Mouse (Mus musculus): Measurements from ENCODE around the gene Gm3033. TPM values are rescaled to one million over a fixed set of nuclear protein-coding genes. Genes with fewer than 3 reads are reported as not detected.
"Not testable (repeated sequence)": the region's sequence is repeated elsewhere in the genome, so short reads cannot be mapped to it uniquely, and the experiment has no call there.

Gm3033 gene
- polyA plus RNA-seq (2015; fragmentation: Nextera tagmentation; extraction: Ambion mirVana), result 0.57 TPM in 1 of 2 replicates, not detected in the other

- not testable (repeated sequence) for ATAC-seq; H3K9me3 ChIP-seq (ENCODE audit: control insufficient read depth, low read length); H3K27ac ChIP-seq (ENCODE audit: low read length); H3K4me2 ChIP-seq (ENCODE audit: low read length); H3K4me1 ChIP-seq (replicated peaks; ENCODE audit: control insufficient read depth, insufficient read depth, low read length); H3K4me3 ChIP-seq (replicated peaks; ENCODE audit: low read length); H3K36me3 ChIP-seq (ENCODE audit: control insufficient read depth, insufficient read depth); H3K27me3 ChIP-seq (replicated peaks; ENCODE audit: control insufficient read depth, insufficient read depth, low read length); H3K9ac ChIP-seq (replicated peaks; ENCODE audit: low read depth, low read length)
- WGBS, result no CpG with 5 or more reads among the region's 2 CpGs
These were observed at the start of gene Gm3033 for GRCm38 (mm10) chr14:3845945-3846344. Gene Gm3033, plus strand, starts transcription at chr14:3846245.

GRCm38 (mm10) chr14:3809774-3810173 is 36.3 kb upstream of the Gm3033 start, which contains the start of gene Gm3002:
Gene Gm3002, plus strand, starts transcription at chr14:3810074.
- H3K27ac ChIP-seq (ENCODE audit: low read length); H3K9ac ChIP-seq (replicated peaks; ENCODE audit: low read depth, low read length); ATAC-seq; H3K4me3 ChIP-seq (replicated peaks; ENCODE audit: low read length); H3K36me3 ChIP-seq (ENCODE audit: control insufficient read depth, insufficient read depth); H3K4me1 ChIP-seq (replicated peaks; ENCODE audit: control insufficient read depth, insufficient read depth, low read length); H3K9me3 ChIP-seq (ENCODE audit: control insufficient read depth, low read length); H3K4me2 ChIP-seq (ENCODE audit: low read length); H3K27me3 ChIP-seq (replicated peaks; ENCODE audit: control insufficient read depth, insufficient read depth, low read length): not testable (repeated sequence)
- WGBS, result no CpG with 5 or more reads among the region's 31 CpGs

DNA sequence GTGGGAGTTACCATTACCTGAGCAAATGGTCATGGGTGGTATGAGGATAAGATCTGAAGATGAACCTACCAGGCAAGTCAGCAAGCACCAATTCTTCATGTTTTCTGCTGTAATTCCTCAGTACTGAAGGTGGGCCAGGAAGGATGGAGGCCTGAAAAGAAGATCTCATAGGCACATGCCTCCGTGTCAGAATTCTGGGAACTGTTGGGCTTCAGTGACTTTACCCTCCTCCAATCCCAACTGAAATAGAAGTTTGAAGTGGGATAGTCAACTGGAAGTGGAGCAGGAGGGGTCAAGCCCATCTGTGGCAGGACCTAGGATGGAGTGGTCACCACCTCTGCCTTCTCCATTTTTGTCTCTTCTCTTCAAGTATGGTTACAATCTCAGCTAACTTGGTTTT is 37.8 kb downstream of the Gm3033 start, which contains the start of gene Gm2916:
Gm2916 (plus strand) TSS at position 301 of the 400 bp plus-strand sequence.
- not testable (repeated sequence) for ATAC-seq; H3K4me2 ChIP-seq (ENCODE audit: low read length); H3K4me1 ChIP-seq (replicated peaks; ENCODE audit: control insufficient read depth, insufficient read depth, low read length); H3K4me3 ChIP-seq (replicated peaks; ENCODE audit: low read length); H3K27ac ChIP-seq (ENCODE audit: low read length); H3K9me3 ChIP-seq (ENCODE audit: control insufficient read depth, low read length); H3K36me3 ChIP-seq (ENCODE audit: control insufficient read depth, insufficient read depth); H3K27me3 ChIP-seq (replicated peaks; ENCODE audit: control insufficient read depth, insufficient read depth, low read length); H3K9ac ChIP-seq (replicated peaks; ENCODE audit: low read depth, low read length)
- no CpG with 5 or more reads among the region's 1 CpGs for WGBS

Other genes starting within 250 kb of the Gm3033 start
- not detected in 2 replicates for gene Gm3012, start 211.7 kb upstream of the Gm3033 start, polyA plus RNA-seq (2015; fragmentation: Nextera tagmentation; extraction: Ambion mirVana)
- gene Gm3020, start 194.2 kb upstream of the Gm3033 start, polyA plus RNA-seq (2015; fragmentation: Nextera tagmentation; extraction: Ambion mirVana), result 13.9 and 16.4 TPM in 2 replicates
- not detected in 2 replicates for gene Gm3043, start 157.5 kb upstream of the Gm3033 start, polyA plus RNA-seq (2015; fragmentation: Nextera tagmentation; extraction: Ambion mirVana)
- 4.7 and 5.8 TPM in 2 replicates for gene Gm3002, start 36.2 kb upstream of the Gm3033 start, polyA plus RNA-seq (2015; fragmentation: Nextera tagmentation; extraction: Ambion mirVana)
- gene Gm2916, start 37.9 kb downstream of the Gm3033 start, polyA plus RNA-seq (2015; fragmentation: Nextera tagmentation; extraction: Ambion mirVana), result not detected in 2 replicates
- not detected in 2 replicates for gene Gm3029, start 85.5 kb downstream of the Gm3033 start, polyA plus RNA-seq (2015; fragmentation: Nextera tagmentation; extraction: Ambion mirVana)
- 0.70 and 2.0 TPM in 2 replicates for gene Gm3095, start 117.3 kb downstream of the Gm3033 start, polyA plus RNA-seq (2015; fragmentation: Nextera tagmentation; extraction: Ambion mirVana)
- not detected in 2 replicates for gene Gm3099, start 152.1 kb downstream of the Gm3033 start, polyA plus RNA-seq (2015; fragmentation: Nextera tagmentation; extraction: Ambion mirVana)
- gene Gm5796, start 177.7 kb downstream of the Gm3033 start, polyA plus RNA-seq (2015; fragmentation: Nextera tagmentation; extraction: Ambion mirVana), result 4.4 and 5.1 TPM in 2 replicates
- not detected in 2 replicates for gene Gm3115, start 237.9 kb downstream of the Gm3033 start, polyA plus RNA-seq (2015; fragmentation: Nextera tagmentation; extraction: Ambion mirVana)

Measured in forebrain, embryonic 16.5 days (tissue).